Mouse (Mus musculus) urinary bladder, postnatal 4 days (tissue): ENCODE measurements at regions not wholly inside any gene's neighbourhood (a gene's known extent, or its start where the extent isn't known, plus 50 kb on each side); places are given as distances from the start of the nearest gene placed in this dataset.

Experiments
- DNase-seq, 2 experiments: peaks; one replicate each; pipeline ENCODE4 v3.0.0; 2021 to 2022; ENCODE audit warnings: low spot score in 2 of 2

DNA sequence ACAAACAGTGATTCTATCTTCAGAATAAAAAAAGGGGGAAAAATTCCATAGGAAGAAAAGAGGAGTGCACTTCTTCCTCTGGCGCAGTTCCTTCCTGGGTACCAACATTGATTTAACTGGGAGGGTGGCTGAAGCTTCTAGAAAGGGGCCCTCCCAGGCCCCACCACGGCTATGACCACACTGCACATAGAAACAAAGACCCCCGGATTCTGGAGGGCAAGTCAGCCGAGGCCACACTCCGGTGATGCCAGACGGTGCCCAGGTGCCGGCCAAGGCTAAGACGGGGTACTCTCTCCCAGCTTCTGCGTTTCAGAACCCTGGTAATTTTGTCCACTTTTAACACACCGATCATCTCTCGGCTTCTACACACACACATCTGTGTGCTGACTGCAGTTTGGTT, 435.8 kb downstream of the Zfp536 start:
- no peak for DNase-seq

DNA sequence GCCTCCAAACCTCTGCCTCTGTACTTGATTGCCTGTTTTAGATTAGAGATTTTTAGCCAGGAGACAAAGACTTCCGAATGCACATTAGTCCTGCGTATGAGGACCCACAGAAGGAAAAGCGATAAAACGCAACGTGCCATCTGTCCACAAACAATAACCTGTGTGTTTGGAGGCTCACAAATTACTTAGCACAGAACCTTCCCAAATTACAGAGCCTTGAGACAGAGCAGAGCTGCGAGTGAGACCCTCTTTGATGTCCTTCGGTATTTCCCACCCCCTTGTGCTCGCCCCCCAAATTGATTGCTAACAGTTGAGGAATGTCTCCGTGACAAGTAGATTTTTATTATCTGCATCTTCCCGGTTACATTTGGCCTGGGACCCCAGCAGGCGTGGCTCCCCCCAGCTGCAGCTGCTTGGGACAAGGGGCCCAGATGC, 435.4 kb downstream of the Zfp536 start:
- no peak for DNase-seq

DNA sequence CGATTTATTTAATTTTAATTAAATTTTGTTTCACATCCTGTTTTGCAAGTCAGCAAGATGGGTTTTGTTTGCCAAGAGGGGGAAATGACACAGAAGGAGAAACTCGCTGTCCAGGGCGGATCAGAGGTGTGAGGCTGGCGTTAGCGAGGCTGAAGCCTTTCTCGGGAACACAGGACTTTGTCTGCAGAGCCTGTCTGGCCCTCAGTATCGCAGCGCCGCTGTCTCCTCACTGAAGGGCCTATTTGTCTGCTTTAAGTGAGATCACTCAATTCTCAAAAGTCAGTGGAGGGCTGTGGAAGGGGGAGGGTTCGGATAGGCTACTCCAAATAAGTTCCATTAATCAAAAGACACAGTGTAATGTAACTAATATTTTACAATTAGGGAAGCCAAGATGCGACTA, 430.8 kb downstream of the Zfp536 start:
- no peak for DNase-seq

DNA sequence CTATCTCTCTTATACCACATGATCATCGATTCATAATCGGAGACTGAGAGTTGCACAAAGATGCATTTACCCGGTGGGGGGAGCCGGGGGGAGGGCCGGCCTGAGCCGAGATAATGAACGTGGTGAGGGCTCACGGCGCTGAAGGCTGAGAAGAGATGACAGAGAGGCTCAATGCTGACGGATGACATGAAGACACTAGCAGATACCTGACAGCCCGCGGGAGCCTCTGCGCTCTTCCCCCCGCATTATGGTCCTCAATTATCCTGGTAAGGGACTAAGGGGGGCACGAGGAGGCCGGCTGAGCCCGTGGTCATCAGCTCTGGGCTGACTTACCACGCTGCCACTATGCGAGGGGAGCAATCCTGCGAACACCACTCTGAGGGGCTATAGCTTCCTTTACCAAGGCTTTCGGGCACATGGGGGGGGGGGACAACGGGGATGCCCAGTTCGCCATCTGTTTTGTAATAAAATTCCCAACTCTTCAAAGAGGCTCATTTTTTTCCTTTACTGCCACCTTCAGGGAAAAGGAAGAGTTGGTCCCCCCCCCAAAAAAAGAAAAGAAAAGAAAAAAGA, 430.3 kb downstream of the Zfp536 start:
- no peak for DNase-seq

DNA sequence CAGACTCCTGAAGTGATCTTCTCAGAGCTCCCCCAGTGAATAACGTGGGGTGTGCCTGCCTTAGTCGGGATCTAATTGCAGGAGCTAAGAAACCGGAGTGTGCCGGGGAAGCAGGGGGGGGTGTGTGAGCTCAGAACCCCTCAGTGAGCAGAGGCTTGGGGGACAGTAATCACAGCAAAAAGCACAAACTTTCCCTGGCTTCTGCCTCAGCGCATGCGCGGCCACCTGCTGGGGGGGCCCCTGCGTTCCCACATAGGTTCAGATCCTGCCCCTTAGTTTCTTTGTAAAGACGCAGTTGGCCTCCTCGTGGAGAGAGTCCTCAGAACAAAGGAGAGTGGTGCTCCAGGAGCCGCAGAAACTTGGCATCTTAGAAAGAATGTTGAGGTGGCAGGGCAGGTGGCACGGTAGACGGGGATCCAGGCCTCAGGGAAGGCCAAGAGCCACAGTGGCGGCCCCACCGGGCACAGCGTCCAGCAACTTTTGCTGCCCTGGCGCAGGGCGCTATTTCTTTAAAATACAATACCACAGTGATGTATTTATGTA, 429.7 kb downstream of the Zfp536 start:
- DNase-seq = no peak

DNA sequence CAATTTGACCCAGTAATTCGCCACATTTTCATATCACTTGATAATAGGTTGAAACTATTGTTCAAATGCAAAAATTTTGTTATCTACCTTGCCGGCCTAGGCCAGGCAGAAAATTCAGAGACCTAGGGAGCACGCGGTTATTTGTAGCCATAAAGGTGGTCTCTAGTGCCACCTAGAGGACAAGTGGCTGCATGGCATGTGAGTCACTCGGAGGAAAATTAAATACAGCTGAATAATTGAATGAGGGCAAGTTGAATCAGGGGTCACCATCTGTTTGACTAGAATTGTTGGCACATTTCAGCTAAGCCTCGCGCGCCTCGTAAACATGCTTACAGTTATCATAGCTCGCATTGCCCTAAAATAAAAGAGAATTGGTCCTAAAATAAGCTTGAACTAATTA, 427.4 kb downstream of the Zfp536 start:
- peak; percentile 39 to 75 for DNase-seq

DNA sequence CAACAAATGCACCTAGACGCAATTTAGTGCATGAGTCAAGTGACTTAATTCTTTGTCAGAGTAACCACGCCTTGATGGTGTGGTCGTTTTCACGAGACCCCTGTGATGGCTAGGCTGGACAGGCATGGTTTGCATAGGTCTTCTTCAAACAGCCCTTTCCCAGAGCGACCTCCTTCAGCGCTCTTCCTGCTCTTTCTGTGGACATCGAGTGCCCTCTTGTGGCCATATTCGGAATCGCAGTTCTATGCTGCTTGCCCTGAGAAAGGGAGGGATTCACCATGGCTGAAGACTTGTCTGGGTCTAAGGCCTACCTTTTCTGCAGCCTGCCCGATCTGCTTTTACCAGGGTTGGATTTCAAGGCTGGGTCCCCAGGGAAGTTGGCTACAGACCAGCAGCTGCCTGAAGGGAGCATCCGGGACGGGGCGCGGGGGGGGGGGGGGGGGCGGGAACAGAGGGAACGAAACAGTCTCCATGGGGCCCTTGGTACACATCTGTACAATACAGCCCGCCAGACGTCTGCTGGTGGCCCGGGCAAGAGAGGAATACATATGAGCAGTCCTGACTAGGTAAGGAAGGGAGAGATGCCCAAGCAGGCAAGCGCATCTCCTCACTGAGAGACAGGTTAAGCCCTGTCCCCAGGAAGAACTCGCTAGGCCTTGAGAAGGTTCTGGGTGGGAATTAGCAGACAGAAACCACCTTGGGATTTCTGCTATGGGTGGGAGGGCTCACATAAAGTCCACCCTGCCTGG, 415.6 kb downstream of the Zfp536 start:
- DNase-seq = peak; percentile 78 to 92

DNA sequence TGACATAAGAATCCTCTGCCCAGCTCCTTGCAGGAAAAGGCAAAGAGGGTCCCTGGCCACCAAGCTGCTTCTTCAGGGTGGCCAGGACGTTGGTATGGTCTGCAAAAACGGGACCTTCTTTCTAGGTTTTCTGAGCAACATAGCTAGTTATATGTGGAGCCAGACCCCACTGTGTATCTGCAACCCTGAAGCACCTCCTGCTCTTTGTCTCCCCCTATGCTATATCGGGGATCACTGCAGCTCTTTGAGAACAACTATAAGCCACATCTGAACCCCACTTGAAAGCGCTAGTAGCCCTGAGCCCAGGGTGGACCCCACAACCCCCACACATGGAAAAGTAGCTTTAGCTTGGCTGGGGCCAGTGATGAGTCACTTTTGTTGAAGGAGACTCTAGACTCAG, 414.9 kb downstream of the Zfp536 start:
- no peak for DNase-seq

DNA sequence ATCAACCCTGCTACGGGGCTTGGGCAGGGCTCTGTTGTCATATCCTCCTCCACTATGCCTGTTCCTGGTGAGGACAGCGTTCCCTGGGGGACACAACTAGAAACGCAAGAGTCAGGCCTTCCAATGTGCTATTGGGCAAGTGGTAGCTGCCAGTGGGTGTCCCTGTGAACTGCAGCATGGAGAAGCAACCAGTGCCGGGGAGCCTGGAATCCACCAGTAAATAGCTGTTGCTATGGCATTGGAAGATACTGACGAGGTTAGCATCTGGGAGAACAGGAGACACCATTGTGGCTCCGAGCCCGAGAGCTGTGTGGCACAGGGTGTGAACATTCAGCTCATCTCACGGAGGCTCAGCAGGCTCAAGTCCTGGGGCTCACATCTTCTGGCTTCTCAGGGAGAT, 414.0 kb downstream of the Zfp536 start:
- DNase-seq = no peak

DNA sequence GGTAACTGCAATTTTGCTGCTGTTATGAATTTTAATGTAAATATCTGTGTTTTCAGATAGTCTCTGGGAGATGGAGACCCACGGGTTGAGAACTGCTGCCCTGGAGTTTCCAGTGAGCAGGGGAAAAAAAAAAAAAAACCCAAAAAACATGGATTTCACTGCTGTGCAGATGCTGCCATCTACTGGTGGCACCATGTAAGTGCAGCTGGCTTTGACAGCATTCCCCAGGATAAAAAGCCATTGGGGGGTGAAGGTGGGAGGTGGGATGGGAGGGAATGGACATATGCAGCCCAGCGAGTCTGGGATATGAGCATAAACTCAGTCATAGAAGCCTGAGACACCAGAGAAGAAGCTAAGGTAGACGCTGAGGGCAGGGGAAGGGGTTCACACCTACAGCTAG, 413.3 kb downstream of the Zfp536 start:
- DNase-seq = no peak

DNA sequence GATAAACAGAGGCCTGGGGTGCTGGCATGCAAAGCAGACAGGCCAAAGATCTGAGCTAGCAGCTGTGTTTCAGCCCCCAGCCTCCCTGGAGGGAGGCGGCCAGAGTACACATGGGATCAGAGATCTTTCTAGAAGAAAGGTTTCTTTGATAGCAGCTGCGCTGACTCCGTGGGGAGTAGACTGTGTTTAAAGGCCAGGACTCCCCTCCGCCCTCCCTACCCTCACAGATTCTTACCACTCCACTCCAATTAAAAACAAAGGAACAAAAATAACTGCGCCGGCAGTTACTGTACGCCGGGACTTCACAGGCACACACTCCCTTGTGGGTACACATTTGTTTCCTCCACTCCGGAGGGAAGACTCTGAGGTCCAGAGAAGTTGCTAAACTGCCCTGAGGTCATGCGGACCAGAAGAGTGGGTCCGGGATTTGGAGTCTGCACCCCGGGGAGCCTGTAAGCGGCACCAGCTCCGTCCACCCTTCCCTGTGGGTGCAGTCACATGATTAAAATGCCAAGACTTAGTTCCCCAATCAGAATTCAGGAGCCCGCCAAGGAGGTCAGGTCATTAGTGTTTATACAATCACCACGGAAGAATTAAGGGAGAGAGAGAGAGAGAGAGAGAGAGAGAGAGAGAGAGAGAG, 411.5 kb downstream of the Zfp536 start:
- no peak for DNase-seq

DNA sequence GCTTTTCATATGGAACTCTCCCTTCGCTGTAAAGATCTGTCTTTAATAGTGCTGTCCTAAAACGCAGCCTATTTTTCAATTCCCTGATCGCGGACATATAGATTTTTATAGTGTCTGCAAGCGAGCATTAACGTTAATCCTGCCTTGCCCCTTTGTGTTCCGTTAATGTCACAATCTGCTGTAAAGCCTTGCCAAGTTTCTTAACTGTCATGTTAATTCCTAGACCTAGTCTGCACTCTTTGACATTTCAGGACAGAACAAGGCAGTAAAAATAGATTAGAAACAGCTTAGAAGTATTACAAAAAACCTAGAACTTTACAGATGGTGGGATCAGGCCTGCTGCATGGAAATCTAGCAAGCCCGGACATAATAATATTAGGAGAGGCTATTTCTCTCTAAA, 410.6 kb downstream of the Zfp536 start:
- no peak for DNase-seq

DNA sequence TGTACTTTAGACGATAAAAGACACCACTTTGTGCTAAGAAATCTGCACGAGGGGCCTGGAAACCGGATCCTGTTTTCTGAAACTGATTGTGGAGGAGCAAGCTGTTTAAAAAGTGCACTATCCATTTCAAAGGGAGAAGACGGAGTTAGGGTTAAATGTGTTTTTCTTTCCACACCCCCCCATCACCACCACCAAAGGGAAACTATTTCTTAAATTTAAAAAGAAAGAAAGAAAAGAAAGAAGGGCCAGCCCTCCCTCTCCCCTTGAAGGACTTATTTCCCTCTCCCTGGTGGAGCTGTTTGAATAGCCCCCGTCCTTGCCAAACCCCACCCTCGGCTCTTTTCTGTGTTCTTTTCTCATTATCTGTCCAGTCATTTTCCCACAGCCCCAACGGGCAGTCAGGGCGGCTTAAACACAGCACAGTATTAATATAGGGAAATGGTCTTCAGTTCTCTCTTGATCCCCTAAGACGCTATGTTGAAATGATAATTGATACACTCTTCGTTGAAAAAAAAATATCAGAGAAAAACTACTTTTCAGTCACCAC, 409.7 kb downstream of the Zfp536 start:
- DNase-seq = no peak

DNA sequence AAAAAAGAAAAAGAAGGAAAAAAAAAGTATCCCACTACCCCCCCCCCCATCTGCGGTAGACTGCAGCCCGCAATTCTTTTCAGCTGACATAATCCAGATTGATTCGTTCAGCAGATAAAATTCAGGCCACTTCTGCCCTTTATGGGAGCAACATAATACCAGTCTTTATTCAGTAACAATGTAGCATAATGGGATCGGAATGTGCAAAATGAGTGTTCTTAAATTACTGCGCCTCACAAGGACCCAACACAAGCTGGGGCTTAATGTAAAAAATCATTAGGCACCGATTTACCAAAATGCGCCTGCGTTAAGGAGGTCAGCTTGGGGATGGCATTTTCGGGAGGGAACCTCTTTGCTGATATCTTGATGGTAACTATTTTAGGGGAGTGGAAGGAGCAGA, 409.2 kb downstream of the Zfp536 start:
- no peak for DNase-seq

DNA sequence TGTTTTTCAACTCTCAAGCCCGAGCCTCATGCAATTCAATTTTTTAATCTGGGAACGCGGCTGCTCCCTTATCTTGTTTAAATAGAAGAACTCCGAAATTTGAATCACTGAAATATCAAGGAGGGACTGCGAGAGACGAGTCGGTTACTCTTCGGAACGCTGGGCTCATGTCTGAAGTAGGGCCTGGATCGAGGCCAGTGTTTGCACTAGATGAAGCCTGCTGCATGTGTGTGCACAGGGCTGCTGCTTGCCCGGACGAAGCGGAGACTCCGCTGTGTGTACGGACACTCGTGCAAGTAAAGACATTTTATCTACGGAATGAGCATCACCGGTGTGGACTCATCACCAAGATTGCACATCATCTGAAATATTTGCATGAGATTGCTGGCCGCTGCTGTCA, 407.4 kb downstream of the Zfp536 start:
- DNase-seq = no peak

DNA sequence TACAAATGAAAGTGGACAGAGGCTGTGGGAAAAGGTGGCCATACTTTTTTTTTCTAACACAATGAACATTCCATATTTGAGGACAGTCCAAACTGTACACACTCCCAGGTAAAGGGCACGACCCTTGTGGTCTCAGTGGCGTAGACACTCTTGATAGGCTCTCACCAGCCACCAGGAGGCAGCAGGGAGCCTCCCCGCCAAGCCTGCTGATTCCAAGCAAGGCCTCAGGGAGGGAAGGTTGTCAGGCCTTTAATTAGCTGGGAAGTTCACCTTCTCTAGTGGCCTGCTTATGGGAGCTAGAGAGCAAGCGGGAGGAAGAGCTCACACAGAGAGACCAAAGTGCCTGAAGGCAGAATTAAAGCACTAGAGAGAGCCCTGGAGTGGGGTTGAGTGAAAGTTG, 403.7 kb downstream of the Zfp536 start:
- DNase-seq = no peak

DNA sequence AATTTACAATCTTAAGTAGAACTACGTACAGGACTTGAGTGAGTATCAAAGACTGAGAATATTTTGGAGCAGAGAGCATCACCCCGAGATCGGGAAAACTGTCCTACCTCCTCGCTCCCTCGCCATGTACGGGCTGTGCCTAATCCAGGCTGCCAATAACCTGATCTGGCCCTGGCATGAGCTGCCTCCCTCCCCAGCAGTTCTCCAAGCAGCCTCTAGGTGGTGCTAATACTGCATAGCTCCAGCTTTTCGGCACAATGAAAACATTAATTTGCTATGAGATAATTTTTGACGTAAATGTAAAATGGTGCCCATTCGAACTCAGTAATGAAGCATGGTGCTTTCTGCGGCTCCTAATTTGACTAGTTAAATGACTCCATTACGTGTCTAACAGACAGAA, 399.6 kb downstream of the Zfp536 start:
- peak; percentile 62 to 80 for DNase-seq

DNA sequence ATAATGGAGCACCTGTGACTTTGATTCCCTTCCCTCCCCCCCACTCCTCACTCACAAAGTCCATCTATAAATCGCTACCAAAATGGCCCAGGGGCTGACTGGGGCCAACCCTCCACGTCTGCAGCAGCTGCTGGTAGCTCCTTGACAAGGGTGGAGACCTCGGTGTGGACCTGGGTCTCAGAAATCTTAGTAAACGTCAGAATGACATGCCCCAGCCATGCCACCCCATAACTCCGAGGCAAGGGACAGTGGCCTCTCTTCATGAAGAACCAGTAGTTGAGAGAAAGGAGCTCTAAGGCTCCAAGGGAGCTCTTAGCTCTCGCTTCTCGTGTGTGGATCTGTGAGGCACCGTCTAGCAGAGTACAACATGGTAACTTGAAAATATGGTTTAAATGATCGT, 398.4 kb downstream of the Zfp536 start:
- DNase-seq = no peak

DNA sequence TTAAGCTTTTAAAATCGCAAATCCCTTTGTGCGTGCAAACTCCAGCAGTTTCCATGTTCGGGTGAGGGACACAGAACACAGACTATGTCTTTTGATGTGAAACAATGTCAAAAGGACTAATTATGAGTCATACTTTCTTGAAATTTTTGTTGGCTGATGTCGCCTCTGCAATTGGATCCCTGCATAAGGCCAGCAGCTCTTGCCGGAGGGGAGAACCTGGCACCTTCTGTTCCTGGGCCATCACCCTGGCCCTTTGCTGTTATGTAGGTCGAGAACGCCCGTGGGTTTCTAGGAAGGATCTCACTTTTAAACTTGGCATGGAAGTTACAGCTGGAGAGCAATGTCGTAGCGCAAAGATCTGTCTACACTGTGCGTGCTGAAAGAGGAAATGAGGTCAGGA, 397.9 kb downstream of the Zfp536 start:
- no peak for DNase-seq

DNA sequence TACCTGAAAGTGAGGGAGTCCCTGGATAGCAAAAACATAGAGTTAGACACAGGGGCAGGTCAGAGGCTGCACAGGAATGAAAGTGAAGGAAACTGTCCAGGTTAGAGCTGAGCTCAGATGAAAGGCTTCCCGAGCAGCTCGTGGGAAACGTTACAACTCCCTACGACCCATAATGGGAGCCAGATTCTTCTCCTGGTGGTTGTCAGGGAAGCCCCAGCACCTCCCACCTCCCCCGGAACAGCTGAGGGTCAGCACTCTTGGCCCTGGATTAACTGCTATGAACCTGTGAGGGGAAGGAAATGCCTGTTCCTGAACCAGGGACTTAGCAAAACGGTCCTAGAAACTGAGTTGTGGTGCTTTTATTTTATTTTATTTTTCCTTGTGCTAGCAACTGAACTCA, 397.2 kb downstream of the Zfp536 start:
- no peak for DNase-seq

DNA sequence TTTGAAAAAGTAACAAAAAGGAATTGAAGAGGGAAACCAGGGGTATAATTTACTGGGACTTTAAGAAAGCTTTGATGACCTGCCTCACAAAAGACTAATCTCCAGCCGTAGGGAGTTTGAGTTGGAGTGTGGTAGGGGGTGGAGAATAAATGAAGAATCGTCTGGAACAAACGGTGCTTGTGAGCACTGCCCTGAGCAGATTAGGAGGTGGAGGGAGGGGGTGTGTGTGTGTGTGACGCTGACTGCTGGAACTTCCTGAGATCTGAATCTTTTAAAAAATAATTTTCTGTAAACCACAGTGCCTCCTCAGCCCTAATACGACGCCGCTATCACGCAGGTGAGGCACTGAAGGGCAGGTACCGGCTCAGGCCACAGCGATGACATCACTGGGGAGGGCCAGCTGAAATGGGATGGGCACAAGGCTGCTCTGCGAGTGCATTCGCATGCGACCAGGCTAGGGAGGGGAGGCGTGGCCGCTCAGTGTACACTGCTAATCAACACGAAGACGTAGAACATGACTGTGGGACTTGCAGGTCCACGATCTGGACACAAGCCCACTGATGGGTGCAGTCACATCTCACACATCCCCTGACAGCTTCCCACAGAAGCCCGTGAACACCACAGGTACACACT, 395.4 kb downstream of the Zfp536 start:
- no peak for DNase-seq

DNA sequence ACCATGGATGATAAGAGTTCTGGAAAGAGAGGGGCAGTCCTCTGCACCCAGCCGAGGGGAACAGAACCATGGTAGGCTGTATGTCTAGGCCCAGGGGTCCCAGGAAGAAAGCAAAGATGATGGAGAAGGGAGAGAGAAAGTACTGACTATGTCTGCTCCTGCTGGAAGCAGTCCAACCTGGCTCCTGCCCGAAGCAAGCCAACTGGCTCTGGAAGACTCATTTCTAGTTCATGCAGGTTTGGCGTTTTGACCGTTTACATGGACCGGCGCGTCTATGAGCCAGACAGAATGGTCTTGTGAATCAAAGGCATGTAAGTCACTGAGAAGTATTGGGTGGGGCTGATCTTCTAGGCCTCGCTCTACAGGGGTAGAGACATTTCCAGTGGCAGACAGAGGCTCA, 385.6 kb downstream of the Zfp536 start:
- DNase-seq = no peak
